Mouse (Mus musculus) brain, adult 2 months (tissue): ENCODE measurements around the gene Bcl2l14.

Source experiments
- DNase-seq: peaks from one replicate; pipeline ENCODE4 v3.0.0; 2011; ENCODE audit warnings: low read depth, low spot score

The Bcl2l14 gene

DNA sequence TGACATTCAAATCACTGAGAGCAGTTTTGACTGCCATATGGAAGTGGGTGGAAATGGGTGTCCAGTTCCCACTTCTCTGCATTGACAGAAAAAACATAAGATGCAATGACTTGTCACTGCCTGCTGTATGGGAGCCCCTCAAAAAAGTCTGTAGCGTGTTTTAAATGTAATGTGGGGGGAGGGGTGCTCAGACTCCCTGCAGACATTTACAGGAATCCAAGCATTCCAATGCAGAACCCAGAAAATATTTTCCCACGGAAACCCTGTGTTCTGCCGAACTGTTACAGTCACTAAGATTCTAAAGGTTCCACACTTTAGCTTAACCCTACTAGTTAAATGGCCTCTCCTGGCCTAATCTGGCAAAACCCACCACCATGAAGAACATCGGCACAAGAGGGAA lies at the start of gene Bcl2l14:
Gene Bcl2l14 (plus strand): TSS at position 301 of the 400 bp plus-strand sequence.
- peak; percentile 22 for DNase-seq

DNA sequence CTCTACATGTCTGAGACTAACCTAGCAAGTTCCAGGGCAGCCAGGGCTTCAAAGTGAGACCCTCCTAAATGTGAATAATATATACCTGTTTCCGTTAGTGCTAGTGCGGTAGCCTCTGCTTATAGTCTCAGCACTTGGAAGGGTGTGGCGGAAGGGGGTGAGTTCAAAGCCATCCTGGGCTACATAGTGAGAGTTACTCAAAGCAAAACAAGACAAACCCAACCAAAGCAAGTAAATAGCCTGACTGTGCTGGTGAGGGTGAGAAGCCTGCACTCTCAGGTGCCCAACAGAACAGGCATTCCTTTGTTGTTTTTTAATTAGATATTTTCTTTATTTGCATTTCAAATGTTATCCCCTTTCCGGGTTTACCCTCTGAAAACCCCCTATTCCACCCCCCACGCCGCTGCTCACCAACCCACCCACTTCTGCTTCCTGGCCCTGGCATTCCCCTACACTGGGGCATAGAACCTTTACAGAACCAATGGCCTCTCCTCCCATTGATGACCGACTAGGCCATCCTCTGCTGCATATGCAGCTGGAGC lies 47.5 kb upstream of the Bcl2l14 start:
- no peak for DNase-seq

DNA sequence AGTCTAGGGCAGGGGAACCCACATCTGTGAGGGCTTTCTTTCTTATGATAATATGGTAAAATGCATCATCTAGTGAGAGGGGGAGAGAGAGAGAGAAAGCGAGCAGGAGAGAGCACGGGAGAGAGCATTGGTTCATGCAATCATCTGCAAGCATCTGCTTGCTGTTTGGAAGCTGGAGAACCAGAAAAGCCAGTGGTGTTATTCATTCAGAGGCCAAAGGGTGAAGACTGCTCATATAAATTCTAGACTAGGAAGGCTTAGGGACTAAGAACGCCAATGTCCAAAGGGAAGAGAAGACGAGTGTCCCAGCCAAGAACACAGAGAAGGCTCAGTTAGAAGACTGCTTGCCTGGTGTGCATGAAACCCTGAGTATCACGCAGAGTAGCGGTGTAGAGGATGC lies 43.2 kb upstream of the Bcl2l14 start:
- no peak for DNase-seq

DNA sequence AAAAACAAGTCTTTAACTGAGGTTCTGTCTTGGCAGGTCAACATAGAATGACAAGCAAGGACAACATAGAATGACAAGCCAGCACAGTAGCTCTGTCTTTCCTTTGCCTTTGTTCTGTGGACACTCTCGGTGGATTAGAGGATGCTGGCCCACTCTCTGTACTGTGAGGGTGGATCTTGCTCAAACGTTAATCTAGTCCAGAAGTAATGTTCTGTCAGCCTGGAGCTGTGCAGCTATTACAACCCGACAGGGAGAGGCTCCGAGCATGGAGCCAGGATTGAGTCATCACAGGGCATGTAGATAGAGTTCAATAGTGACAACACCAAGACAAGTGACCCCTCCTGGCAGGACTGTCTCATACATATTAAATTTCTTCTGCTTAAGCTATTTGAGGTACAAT lies 42.4 kb upstream of the Bcl2l14 start:
- DNase-seq: no peak

DNA sequence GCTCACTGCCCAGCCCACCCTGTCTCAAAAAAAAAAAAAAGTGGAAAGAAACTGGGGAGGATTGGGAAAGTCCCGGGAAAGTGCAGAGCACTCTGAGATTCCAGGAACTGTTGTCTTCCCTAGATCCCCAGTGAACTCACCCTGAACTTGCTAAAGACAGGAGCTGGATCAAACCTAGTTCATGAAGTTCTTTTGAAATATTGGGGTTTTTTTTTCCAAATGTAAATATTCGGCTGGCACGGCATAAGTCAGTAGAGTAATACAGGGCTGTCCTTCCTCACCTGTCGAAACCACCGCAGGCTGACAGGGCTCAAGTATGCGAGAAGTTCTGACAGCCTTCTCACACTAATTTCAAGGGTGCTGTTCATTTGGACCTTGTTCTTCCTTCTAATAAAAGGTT lies 38.5 kb upstream of the Bcl2l14 start:
- no peak for DNase-seq

DNA sequence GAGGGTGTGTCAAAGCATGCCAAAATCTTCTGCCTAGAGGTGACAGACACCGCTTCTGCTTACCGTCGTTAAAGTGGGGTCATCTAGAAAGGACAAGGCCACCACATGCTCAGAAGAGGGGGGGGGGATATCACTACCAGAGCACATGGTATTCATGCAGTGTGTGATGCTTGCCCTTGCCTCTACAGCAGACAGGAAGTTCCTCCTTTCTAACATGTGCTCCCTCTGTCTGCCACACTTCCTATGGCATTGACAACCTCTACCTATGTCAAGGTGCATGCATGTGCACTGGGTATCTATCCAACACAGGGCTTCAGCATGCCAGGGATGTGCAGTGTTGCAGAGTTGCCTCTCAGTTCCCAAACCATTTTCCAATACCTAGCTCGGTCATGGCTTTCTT lies 36.0 kb upstream of the Bcl2l14 start:
- no peak for DNase-seq

DNA sequence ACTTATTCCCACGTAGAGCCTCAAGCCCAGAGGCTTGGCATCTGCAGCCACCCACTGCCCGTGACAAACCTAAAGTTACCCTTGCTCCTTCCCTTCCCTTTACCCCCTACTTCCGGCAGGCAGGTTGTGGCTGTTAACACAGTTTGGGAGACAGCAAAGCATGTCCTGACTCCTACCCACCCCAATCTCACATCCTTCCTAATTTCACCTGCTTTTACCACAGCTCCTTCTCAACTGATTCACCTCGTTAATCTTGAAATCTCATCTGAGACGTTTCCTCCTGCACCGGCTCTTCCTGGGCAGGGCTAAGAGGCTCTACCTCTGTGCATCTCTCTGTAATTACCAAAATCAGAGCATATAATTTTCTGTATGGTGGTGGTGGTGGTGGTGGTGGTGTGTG lies 31.5 kb upstream of the Bcl2l14 start:
- DNase-seq: no peak

DNA sequence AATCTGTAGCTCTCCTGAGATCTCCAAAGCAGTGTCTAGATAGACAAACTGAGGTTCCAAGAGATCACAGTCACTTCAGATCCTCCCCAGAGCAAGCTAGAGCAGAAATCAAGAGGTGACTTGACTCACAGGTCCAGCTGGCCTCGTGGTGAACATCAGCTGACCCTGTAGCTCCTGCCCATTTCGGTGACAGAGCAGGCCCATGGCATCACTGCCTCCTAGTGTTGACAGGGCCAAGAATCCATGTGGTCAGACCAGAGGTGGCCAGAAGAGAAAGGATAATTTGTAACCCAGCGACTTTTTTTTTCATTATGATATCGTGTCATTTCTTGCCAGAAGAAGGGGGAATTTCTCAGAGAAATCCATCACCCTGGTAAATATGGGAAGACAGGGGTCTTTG lies 30.2 kb upstream of the Bcl2l14 start:
- no peak for DNase-seq

DNA sequence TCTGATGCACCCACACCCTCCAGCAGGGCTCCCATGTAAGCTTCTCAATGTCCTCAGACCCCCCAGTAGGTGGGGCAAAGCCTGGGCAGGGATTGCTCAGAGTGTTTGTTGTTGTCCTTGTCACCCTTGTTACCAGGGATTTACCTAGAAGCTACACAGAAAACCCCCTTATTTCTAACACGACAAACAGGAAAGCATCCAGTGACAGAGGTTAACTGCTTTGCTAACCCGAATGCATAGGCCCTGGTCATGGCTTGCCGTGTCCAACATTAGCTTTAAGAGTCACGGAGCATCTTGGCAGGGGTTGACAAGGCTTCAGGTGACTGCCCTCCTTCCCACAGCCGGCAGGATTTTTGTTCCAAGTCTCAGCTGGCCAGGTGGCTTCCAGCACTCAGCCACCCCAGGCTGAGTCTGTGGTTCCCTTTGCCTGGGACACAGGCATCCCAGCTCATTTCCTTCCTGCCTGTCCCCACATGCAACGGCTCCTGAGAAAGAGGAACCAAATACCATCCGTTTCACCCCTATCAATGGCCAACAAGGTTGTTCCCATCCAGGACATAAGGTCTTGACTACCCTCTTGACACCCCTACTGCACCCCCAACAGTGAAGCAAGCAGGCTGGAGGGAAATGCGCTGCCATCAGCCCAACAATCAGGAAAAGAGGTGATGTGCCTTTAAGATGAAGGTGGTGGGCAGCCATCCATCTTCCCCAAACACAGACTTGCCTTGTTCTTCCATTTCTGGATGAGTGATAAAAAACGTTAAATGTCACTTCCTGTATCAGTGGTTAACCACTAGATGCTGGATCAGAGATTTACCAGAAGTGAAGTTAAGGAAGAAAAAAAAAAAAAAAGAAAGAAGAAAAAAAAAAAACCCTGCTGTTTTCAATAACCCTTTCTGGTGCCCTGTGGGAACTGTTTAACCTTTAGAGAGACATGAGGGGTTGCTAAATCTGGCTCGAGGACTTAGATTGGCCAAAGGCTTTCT lies 29.5 kb upstream of the Bcl2l14 start:
- DNase-seq: no peak

DNA sequence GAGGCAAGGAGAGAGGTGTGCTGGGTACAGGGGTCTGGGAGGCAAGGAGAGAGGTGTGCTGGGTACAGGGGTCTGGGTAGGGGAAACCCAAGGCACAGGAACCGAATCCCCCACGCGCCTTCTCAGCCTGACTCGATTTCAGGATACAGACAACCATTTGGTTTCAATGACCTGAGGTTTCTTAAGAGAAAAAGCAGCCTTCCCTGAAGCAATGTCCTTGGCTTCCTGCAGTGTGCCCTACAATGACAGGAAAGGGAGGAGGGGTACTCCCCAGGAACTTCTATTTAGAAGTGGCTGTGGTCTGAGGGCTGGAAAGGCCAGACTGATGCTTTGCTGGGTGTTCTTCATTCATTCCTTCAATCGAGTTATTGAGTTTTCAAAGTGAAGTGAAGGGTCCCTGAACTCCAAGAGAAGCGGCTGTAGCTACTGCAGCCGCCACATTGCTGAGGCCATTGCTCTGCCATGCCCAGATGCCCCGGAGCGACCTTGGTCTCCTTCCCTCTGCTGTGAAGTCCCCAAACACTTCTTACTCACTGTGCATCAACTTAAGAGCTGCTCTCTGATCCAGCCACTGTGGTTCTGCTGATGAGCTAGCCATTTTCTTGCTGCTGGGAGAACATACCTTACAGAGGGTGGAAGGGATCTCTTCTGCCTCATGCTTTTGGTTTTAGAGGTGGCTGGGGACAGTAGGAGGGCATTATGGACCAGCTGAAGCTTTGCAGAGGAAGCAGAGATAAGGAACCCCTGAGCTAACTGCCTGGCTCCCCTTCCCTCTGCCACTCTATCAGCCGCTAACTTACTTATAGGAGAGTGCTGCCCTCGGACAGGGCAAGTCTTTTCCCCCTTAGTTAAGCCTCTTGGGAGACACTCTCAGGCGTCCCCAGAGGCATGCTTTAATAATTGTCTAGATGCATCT lies 28.5 kb upstream of the Bcl2l14 start:
- no peak for DNase-seq

DNA sequence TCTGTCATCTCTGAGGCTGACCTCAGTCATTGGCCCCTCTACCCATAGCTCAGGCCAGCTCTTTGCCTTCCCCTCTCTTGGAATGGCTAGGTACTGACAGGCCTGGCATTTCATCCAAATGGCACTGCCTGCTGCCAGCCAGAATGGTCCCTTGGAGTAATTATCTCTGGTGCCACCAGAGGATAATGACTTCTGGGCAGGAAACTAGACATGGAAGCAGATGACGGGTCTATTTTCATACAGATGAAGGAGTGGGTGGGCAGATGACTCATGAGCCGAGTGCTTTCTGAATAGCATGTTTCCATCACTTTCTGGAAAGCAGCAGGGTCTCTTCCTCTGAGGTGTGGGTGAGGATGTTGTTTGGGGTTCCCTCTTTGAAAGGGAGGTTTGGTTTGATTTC lies 23.2 kb upstream of the Bcl2l14 start:
- peak; percentile 77 for DNase-seq

DNA sequence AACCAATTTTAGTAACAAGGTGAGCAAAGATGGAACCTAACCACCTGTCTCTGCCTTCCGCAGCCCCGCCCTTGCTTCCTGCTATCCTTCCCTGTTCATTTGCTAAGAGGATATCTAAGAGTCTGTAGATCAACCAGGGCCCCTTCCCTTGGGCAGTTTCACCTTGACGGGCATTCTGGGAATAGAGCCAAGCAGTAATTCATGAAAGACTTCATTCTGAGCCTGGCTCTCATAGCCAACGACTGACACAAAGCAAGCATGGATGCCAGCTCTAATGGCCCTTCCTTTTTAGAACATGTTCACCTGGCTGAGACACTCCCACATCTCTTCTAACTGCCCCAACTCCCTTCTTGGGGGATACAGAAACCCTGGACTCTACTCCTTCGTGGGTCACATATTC lies 18.9 kb upstream of the Bcl2l14 start:
- DNase-seq: no peak

DNA sequence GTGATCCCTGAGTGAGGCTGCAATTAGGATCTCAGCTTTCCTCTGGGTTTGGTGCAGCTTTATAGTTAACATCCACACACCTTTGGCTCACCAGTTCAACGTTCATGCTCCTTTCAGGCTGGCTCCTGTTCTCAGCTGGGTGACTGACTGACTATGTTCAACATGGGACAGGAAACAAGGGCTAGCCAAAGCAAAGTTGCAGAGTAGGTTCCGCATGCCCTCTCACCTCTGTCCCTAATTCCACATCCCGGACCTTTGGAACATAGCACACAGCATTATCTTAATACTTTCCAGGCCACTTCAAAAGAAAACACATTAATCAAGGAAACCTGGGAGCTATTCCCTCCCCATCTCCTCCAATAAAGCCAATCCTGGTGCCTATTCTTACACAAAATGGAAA lies 18.3 kb upstream of the Bcl2l14 start:
- no peak for DNase-seq

DNA sequence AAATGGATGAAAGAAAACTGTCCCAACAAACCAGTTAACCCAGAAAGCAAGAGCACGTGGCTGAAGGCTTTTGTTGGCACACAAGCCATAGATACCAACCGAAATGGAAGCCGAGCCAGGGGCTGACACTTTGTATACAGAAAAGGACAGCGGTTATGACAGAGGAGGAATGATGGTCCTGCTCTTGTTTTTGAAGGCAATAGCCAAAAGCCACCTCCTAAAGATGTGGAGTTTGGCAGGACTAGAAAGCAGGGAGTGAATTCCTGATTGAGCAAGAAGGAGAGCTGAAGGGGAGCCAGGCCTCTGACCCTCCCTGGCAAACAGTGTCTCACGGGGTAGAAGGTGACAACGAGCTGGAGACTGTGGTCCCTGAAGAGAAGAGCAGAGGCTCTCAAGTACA lies 14.7 kb upstream of the Bcl2l14 start:
- DNase-seq: no peak

DNA sequence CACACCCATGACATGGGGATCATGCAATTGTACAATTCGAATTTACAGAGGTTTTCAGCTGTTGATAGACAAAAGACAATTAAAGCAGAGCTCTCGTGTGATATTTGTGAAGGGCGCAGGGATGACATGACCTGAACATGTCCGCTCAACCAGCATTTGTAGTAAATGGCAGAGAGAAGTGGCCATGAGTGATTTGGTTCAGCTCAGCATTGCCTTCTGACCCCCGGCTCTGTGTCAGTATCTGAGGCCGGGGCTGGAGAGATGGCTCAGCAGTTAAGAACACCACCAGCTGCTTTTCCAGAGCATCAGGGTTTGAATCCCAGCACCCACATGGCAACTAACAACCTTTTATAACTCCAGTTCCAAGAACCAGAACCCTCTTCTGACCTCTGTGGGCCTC lies 10.2 kb upstream of the Bcl2l14 start:
- no peak for DNase-seq

DNA sequence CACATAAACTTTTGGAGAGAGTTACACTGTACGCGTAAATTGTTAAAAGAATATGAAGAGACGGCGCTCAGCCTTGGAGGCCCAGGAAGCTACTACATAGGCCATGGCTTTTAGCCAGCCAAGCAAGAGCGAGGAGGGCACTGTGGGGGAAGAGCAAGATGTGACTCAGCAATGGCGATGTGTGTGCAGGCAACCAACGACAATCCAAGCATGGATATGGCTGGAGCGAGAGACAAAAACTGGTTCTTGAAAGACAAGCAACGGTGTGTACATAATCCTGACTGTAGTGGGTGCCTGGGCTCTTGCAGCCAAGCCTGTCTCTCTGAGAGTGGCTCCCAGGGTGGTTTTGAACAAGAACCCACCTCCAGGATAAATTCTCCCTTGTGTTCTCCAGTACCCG lies 8.7 kb upstream of the Bcl2l14 start:
- DNase-seq: no peak

DNA sequence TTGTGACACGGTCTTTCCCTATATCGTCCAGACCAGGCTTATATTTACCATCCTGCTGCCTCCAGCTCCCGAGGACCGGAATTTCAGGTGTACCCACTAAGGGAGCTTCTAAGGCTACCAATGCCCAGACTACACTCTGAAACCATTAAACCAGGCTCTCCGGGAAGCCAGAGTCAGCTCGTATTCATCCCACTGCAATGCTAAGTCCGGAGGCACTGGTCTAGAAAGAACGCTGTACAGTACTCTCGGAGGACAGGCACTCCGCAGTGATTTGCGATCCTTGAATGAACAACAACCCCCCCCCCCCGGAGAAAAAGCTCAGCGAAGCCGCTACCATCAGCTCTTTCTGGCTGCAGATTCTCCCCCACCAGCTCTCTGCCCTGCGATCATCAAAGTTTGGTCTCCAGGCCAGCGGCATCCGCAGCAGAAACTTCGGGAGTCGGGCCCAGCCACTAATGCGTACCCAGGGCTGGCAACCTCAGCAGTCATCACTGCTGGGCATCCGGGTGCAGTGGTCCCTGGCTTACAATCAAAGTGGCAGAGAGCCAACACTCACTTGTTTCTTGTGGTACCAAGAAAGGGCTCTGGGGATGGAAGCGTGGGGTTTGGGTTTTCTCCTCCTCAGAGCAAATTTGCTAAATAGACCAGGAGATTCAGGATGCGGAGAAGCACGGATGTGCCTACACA lies 7.6 kb upstream of the Bcl2l14 start:
- DNase-seq: no peak

DNA sequence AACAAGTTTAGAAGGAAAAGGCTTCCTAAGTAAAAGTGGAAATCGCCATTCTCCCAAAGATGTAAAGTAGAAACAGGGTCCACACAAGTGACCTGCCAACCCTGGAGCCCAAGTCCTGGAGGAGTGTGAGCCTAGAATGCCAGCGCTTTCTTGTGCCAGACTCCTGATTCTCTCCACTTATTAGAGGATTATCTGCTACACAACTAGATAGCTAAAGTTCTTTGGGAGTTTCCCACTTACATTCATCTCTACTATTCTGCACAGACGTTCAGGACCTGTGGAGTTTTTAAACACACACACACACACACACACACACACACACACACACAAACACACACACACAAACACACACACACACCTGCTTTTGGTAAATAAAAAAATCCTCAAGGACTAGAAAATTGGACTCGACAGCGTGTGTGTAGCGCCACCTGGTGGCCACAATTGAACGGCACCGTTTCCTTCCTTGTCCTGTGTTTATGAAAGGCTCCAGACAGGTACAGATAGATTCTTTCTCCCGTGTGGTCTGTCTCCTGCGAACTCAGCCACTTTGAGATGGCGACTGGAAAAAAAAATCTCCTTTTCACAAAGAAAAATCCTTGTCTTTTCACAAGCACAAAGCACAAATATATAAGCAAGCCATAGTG lies 6.7 kb upstream of the Bcl2l14 start:
- DNase-seq: peak; percentile 83

DNA sequence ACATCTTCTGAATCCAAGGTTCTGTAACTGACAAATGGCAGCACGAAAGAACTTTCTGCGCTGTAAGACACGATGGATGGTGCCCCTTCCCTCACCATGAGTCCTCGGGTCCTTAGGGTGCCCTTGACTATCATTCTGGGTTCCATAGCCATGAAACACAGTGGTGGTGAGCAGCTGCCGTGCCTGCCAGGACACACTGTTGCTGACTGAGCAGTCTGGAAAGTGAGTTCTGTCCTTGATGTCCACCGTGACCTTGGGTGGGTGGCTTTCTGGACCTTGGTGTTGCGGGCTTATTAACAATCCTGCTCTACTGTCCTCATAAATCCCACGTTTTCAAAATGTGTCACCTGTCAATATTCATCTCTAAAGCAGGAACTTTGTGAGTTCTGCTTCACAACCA lies 6.2 kb upstream of the Bcl2l14 start:
- DNase-seq: no peak

DNA sequence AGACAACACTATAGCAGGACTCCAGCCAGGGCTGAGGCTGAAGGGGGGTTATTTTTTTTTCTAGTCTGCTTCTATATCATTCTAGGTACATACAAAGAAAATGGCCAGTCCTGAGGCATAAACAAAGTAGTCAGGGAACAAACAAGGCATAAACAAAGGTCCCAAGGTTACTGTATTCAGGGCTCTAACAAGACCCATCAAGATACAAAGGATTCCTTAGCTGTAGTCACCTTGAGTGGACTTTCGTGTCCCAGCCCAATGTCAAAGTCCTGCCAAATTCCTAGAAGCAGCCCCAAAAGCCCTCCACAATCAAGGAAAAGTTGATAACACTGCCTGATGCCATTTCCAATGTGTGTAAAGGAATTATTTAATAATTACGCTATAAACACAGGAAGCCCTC lies 5.3 kb upstream of the Bcl2l14 start:
- no peak for DNase-seq
